Mouse (Mus musculus): Measurements from ENCODE around the gene Pdcd6ip. TPM values are rescaled to one million over a fixed set of nuclear protein-coding genes. Genes with fewer than 3 reads are reported as not detected.

Gene Pdcd6ip
- 100 to 1,000 TPM; 158 to 204 TPM for polyA plus RNA-seq (2017; shearing (Covaris generic))

DNA sequence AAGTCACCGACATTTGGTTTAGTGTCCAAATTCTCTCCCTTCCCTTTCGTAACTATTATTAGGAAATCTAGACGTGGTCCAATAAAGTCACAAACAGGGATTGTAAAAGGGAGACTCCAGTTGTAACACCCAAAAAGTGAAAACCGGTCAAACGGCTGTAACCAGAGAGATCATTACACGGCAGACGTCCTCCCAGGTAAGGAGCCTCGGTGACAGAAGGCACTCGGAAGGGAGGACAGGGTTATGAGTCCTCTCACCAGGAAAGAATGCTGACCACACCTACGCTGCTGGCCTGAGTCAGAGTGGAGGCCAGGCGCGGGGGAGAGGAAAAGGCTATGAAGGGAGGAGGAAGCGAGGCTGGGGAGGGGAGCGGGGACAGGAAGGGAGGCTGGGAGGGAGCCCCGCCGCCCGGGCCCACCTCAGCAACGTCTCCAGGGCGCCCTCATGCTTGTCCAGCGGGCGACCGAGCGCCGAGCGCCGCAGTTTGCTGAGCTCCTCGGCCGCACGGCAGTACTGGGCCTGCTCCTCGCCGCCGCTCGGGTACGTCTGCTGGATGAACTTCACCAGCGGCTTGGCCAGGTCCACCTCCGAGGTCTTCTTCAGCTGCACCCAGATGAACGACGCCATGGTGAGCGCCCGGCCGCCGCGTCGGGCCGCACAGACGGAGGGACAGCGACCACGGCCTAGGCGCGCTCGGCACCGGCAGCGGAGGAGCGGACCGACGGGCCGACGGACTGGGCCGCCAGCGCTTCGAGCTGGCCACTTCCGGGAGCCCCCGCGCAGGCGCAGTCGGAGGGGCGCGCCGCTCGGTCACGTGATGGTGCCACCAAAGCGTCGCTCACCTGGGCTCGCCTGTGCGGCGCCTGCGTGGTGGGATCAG is at the start of gene Pdcd6ip:
Gene Pdcd6ip (minus strand): TSS at position 779 of the 880 bp plus-strand sequence.

DNA sequence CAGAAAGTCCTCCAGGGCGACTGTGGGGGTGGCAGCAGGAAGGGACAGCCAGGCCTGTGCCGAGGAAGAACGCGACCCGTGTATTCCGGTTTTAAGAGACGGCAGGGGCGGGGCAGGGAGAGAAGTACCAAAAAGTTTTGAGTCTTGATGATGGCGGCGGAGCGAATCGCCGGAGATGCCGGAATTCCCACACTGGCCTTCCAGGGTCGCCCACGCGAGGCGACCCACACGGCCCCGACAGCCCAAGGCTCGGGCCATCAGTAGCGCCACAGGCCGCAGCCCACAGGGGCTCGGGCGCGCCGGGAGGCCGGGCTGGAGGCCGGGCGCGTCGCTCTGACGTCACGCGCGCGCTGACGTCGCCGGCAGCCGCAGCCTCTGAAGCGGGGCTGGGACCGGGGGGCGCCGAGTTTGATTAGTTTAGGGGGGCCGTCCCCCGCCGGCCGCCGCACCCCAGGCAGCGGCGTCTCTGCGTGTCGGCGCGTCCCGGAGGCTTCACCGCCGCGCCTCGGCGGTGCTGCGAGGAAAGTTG is 33.1 kb upstream of the Pdcd6ip start, which contains the start of gene Clasp2:
Gene Clasp2 (plus strand): TSS at position 366 of the 529 bp plus-strand sequence.

Other genes starting within 250 kb of the Pdcd6ip start
- gene Clasp2, start 33.2 kb upstream of the Pdcd6ip start, polyA plus RNA-seq (2017; shearing (Covaris generic)), result 10 to 100 TPM; 19.0 to 19.1 TPM
- gene Ubp1, start 222.7 kb upstream of the Pdcd6ip start, polyA plus RNA-seq (2017; shearing (Covaris generic)), result 10 to 100 TPM; 61.8 to 69.0 TPM